Mouse (Mus musculus) inflammation-experienced regulatory T-cells, adult 6 months (primary cell): ENCODE data around the gene Igdcc4. TPM values are rescaled to one million over a fixed set of nuclear protein-coding genes. Genes with fewer than 3 reads are reported as not detected.

Experiments used
- ATAC-seq: one replicate; pipeline ENCODE4 v1.8.0; 2017
- polyA plus RNA-seq, 3 experiments: library from polyadenylated mRNA; unstranded; fragments of 100-300 nt; shearing (Covaris generic); gene quantifications; one replicate each; pipeline ENCODE4 v1.2.1; 2017

Gene Igdcc4
- polyA plus RNA-seq, 3 experiments from 2014 or later = 0.24 to 0.28 TPM; not detected in 1

GRCm38 (mm10) chr9:65161188-65161587 is 59.9 kb downstream of the Igdcc4 start:
- no peak for ATAC-seq

DNA sequence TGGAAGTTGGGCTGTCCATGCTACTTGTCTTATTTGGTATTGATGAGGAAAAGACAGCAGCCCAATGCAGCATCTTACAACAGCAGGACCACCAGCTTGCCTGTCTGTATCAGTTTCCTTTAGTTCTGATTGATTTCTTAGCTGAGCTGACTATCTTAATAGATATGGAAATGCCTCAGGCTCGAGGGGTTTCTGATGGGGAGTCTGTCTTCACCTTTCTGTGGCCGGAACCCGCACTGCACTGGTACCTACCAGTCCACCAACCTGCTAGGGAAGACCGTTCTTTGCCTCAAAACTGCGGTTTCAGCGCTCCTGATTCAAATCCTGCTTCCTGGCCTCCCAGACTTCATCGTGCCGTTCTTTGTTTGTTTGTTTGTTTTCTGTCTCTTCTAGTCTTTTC is 60.6 kb downstream of the Igdcc4 start:
- no peak for ATAC-seq

DNA sequence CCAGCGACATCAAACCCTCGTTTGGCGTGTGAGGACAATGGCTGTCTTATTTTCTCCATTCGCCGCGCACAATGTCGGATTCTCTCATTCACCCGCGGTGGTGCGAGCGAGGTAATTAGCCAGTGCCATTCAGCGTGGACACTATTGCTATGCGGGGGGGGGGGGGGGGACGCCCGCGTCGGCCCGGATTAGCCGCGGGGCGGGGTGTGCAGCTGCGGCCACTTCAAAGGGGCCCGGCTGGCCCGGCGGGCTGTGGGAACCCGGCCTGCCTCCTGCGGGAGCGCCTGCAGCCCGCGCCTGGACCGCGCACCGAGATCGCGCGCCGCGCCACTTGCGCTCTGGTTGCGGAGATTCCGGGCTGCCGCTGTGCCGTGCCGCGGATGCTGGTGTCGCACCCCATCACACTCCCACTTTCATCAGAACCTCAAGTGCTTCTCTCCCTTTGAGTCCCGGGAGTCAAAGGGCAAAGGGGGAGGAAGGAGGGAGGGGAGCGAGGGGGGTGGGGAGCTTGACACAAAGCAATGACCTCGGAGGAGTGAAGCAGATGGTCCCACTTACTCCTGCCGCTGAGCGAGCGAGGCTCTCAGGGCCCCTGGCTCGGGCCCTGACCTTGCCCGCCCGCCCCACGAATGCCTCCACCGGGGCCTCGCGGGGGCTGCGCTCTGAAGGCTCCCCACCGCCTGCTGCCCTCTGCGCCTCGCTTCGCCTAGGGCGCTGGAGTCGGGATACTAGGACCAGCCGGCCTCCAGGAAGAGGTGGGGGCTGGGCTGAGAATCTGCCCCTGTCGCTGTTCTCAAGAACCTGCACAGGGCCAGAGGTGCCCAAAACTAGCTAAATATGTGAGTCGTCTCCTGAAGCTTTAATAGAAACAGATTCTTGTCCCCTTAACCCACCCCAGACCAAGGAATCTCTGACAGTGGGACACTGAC is 61.7 kb downstream of the Igdcc4 start:
- no peak for ATAC-seq

GRCm38 (mm10) chr9:65164870-65165269 is 63.6 kb downstream of the Igdcc4 start:
- no peak for ATAC-seq

GRCm38 (mm10) chr9:65166386-65166785 is 65.1 kb downstream of the Igdcc4 start:
- no peak for ATAC-seq

DNA sequence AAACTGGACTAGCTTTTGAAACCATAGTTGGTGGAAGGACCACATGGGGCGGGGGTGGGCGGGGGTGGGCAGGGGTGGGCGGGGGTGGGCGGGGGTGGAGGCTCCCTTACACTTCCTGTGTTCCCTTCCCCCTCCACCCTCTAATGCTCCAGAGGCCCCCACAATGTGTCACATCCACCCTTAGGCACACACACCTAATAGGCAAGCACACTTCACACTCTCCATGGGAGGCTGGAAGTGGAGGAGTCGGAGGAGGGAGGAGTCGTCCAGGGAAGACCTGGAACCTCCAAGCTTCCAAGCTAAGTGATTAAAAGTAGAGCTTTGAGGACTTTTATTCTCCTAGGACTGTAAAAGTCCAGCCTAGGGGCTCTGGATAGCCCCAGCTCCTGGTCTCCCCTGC is 67.2 kb downstream of the Igdcc4 start:
- ATAC-seq = no peak

DNA sequence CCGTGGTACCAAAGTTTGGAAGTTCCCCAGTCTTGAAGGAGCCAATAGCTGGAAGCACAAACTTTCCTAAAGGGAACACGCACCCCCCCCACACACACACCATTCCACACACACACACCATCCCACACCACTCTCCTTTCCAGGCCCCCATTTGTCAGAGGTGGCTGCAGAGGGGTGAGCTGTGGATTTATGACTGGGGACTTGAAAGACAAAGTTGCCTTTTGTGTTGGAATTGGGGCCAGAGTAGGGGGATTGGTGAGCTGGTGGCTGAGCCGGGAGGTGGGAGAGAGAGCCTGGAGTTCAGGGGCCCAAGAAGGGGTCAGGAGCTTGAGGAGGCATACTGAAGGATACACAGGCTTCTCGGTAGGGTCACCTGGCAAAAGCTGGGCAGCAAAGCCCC is 67.7 kb downstream of the Igdcc4 start:
- no peak for ATAC-seq

DNA sequence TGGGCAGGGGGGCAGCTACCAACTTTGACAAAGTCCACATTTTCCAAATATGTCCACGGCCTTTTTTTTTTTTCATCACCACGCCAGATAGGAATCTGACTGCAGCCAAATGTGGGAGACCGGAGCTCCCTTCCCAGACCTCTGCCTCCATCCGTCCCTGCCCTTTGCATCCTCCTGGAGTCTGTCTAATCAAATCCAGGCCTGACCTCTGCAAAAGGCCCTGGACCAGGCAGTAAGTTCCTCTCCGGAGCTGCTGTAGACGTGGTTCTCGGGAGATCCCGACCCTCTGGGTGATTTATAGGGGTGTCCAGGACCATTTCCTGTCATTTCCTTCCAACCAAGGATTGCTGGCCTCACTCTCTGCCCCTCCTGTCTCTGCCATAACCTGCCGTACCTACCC is 71.4 kb downstream of the Igdcc4 start:
- ATAC-seq = no peak

DNA sequence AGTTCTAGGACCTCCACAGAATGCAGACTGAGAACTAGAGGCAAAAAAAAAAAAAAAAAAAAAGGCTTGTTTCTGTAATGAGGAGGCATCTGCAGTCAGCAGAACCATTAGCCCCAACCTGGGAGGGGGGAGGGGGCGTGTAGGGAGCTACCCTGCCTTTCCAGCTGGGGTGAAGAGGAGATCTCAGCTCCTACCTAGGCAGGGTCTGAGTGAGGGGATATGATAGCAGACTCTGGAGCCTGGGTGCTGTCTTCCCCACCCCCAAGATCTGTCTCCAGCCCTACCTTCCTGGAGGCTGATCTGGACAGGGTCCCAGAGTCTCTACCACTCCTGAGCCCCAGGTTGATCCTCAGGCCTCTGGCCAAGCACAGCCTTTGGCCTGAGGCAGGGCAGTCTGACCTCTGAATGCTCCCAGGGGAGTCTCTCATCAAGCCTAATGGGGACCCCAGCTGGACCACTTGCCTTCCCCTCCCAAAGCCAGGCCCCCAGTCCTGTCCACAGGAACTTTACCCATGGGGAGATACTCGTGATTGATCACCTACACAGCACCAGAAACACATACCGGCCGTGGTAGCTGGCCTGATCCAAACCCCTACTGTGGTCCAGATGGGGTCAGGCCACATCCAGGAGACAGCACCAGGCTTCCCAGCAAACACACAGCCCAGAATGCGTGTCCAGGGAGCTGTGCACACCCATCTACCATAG is 74.1 kb downstream of the Igdcc4 start:
- ATAC-seq = no peak

GRCm38 (mm10) chr9:65175939-65176871 is 74.9 kb downstream of the Igdcc4 start:
- no peak for ATAC-seq

DNA sequence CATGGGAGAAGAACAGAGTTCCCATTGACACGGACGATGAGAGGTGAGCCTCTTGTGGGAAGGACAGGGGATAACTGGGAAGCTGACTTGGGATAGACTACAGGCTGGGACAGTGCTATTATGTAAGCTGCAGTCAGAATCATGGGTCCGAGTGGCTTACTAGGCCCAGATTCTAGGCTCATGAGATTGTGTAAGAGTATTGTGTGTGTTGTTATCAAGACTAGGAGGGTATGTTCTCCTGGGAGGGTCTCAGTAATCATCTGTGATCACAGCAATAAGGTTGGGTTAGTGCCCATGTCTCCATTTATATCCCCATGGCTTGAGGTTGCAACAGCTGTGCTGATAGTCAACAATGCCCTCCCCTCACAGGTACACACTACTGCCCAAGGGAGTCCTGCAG is 76.2 kb downstream of the Igdcc4 start:
- no peak for ATAC-seq

DNA sequence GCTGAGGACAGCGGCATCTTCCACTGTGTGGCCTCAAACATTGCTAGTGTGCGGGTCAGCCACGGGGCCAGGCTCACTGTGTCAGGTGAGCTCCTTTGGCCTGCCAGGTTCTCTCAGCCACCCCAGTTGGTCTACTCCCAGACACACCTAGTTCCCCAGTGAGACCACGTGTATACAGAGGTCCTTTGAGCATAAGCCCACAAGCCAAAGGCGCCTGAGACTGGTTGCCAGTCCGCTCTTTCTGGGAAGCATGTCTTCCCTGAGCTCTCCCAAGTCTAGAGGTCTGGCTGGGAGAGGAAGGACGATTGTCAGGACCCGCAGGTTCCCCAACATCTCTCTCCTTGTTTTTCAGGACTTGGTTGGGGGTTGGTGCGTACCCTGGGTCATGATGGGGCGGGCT is 76.6 kb downstream of the Igdcc4 start:
- ATAC-seq = no peak

DNA sequence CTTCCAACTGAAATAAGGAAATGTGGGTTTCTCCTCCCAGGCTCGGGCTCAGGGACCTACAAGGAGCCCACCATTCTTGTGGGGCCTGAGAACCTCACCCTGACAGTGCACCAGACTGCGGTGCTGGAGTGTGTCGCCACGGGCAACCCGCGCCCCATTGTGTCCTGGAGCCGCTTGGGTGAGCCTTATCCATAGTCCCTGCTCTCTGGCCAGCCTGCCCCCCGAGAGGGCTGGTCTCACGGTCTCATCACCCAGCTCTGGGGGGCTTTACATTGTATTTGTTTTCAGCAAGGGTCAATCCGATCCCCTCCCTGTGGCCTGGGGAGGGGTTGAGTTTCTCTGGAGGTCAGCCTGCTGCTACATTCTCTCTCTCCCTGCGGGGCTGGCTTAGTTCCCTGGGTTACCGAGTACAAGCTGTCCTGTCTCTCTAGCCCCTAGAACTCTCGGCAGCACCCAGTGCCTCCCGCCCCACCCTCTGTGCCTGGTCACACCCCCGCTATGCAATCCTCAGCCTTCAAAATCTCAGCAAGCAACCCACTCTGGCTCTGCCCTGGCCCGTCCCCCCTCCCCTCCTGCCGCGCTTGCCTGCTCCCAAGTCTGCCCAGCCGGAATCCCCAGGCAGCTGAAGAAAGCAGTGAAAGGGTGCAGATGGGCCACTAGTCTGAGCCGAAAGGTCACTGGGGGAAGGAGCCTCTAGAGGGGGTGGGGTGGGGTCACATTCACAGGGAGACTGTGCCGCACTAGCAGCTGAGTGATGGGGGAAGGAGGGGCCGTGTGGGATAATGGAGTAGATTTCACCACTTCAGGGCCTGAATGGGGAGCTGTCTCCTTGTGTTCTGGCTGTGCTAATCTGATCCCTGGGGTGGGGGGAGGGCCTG is 77.3 kb downstream of the Igdcc4 start:
- ATAC-seq = no peak

DNA sequence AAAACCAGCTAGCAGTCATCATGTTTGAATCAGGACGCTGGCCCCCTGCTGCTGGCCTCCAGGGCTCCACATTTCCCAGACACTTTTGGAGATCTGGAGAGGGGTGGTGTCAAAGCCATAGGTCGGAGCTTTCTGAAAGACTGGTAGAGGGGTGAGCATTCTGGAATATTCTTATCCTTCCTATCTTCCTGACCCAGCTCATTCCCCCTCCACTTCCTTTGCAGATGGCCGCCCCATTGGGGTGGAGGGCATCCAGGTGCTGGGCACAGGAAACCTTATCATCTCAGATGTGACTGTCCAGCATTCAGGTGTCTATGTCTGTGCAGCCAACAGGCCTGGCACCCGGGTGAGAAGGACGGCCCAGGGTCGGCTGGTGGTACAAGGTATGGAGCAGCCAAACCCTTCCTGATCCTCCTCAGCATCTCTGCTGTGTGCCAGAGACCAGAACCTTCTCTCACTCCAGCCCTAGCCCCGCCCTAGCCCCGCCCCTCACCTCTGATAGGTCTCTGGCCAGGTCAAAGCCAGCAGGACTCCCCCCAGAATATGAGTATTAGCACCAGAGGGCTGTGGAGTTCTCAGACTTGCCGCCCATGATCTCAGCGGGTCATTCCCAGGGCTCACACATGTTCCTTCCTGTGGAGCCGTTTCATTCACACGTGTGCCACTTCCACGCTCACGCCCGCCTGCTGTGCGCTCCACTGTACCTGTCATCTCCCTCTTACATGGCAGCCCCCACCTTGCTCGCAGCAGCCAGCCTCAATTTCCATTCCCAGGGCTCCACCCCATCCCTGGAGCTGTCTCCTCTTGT is 78.7 kb downstream of the Igdcc4 start:
- no peak for ATAC-seq

Other genes with a start within 250 kb of the Igdcc4 start
- under 1 TPM; 0.07 to 0.20 (median 0.17) TPM for gene Slc24a1, start 149.9 kb upstream of the Igdcc4 start, polyA plus RNA-seq
- gene Ints14, start 140.6 kb upstream of the Igdcc4 start, polyA plus RNA-seq = 10 to 100 TPM; 34.8 to 38.2 (median 36.5) TPM
- 100 to 1,000 TPM; 116 to 141 (median 139) TPM for gene Hacd3, start 79.8 kb upstream of the Igdcc4 start, polyA plus RNA-seq
- gene Dpp8, start 69.1 kb upstream of the Igdcc4 start, polyA plus RNA-seq = 10 to 100 TPM; 18.2 to 26.5 (median 25.0) TPM
- gene Igdcc3, start 39.7 kb downstream of the Igdcc4 start, polyA plus RNA-seq = not detected
- gene Parp16, start 93.9 kb downstream of the Igdcc4 start, polyA plus RNA-seq = 1 to 10 TPM; 5.4 to 8.0 (median 5.8) TPM
- not detected for gene Cilp, start 163.7 kb downstream of the Igdcc4 start, polyA plus RNA-seq
- gene Clpx, start 192.8 kb downstream of the Igdcc4 start, polyA plus RNA-seq = 10 to 100 TPM; 29.8 to 41.8 (median 37.4) TPM
- gene Pdcd7, start 244.6 kb downstream of the Igdcc4 start, polyA plus RNA-seq = 1 to 10 TPM; 4.3 to 6.0 (median 5.8) TPM